Mouse (Mus musculus) forebrain, embryonic 13.5 days (tissue): ENCODE measurements at regions not wholly inside any gene's neighbourhood (a gene's known extent, or its start where the extent isn't known, plus 50 kb on each side); places are given as distances from the start of the nearest gene placed in this dataset.
A peak's percentile ranks its signal among the peaks of the same experiment; 100 is the strongest.
"Not testable (repeated sequence)": the region's sequence is repeated elsewhere in the genome, so short reads cannot be mapped to it uniquely, and the experiment has no call there.

ENCODE experiments used
- ATAC-seq: fragments of 200-750 bp; cut with Nextera tagmentation; 2 replicates; pipeline ENCODE4 v1.8.0; 2017
- H3K27ac ChIP-seq: fragments of 300-500 bp; sonication (generic); 2 replicates; pipeline ENCODE4 v1.5.1; 2015; ENCODE audit warnings: inconsistent platforms, mild to moderate bottlenecking, moderate library complexity
- H3K27me3 ChIP-seq: fragments of 300-500 bp; sonication (generic); 2 replicates; pipeline ENCODE4 v1.6.1; 2015; ENCODE audit warnings: mild to moderate bottlenecking, inconsistent platforms
- H3K36me3 ChIP-seq: fragments of 300-500 bp; sonication (generic); 2 replicates; pipeline ENCODE4 v1.6.1; 2015; ENCODE audit warnings: mild to moderate bottlenecking, inconsistent platforms; ENCODE audit not compliant: poor library complexity, severe bottlenecking
- H3K4me1 ChIP-seq: fragments of 300-500 bp; sonication (generic); 2 replicates; pipeline ENCODE4 v1.6.1; 2015; ENCODE audit warnings: inconsistent platforms
- H3K4me2 ChIP-seq: fragments of 300-500 bp; sonication (generic); 2 replicates; pipeline ENCODE4 v1.6.1; 2015; ENCODE audit warnings: inconsistent platforms, mild to moderate bottlenecking, moderate library complexity
- H3K4me3 ChIP-seq: fragments of 300-500 bp; sonication (generic); 2 replicates; pipeline ENCODE4 v1.5.1; 2015; ENCODE audit warnings: mild to moderate bottlenecking, inconsistent platforms
- H3K9ac ChIP-seq: fragments of 300-500 bp; sonication (generic); 2 replicates; pipeline ENCODE4 v1.6.1; 2015; ENCODE audit warnings: mild to moderate bottlenecking, inconsistent platforms
- H3K9me3 ChIP-seq: fragments of 300-500 bp; sonication (generic); replicated peaks from 2 replicates; pipeline ENCODE4 v1.6.1; 2016; ENCODE audit warnings: inconsistent platforms
- WGBS: fragments of 180-500 bp; shearing (Covaris S2); methylation state at CpG from one replicate; pipeline ENCODE4 v1.1.7; 2015; 5-methylcytosine and 5-hydroxymethylcytosine counted together

DNA sequence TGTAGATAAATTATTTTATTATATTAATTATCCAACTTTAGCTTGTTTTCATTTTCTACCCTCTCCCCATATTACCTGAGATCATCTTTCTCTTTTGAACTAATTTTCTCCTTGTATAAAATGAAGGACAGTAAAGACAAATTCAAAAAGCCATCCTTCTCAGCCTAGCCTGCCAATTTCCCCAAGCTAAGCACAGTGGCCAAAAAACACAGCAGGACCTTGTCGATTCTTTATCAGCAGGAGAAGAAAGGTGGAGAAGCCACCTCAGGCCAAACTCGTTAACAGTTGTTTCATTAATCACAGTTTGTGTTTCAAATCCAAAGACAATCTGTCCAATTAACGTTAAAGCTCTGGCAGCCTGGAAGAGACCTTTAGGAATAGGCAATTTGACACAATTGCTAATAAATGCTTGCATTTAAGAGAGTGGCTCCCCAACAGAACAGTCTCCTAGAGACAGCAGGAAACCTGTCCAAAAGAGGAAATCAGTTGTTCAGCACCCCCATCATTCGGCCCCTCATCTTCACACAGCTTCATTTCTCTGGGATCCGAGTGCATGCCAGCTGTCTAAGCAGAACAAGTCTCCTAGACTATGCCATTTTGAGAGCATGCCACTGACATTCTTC, 135.7 kb upstream of the Tlr4 start:
- ATAC-seq = peak; percentile 72
- no peak overlapping the region for H3K4me2 ChIP-seq
- no peak overlapping the region for H3K9ac ChIP-seq
- no peaks in the 10 kb centered on the region for H3K36me3 ChIP-seq
- no peak overlapping the region for H3K4me3 ChIP-seq
- H3K4me1 ChIP-seq = peaks cover 7% of the 10 kb centered on the region
- no peaks in the 10 kb centered on the region for H3K9me3 ChIP-seq
- 23% methylated on average over 5 of the region's 5 CpGs for WGBS
- no peak overlapping the region for H3K27ac ChIP-seq
- no peaks in the 10 kb centered on the region for H3K27me3 ChIP-seq

DNA sequence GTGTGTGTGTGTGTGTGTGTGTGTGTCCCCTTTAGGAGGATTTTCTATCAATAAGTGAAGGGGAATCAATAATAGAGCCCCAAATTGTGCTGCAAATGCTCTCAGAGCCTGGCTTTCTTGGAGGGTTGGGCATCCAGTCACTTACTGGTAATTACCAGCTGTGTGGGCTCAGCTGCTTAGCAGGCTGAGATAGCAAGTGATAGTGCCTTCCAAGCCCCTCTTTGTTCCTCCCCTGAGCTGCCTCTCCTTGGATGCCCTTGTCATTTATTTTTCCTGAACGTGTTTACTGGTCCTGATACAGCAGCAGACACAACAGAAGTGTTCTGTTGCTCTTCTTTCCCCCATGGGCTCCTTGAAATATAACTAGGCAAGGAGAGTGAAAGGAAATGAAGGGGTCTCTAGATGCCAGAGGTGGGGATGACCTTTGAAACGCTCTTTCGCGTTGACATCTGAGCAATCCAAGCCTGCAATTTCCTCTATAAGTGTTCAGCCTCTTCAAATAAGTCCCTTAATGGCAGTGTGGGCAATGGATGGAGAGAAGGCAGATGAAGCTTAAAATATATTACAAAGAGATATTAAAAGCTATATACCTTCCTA, 133.3 kb upstream of the Tlr4 start:
- H3K27ac ChIP-seq = no peak overlapping the region
- no peak overlapping the region for H3K9ac ChIP-seq
- ATAC-seq = no peak

DNA sequence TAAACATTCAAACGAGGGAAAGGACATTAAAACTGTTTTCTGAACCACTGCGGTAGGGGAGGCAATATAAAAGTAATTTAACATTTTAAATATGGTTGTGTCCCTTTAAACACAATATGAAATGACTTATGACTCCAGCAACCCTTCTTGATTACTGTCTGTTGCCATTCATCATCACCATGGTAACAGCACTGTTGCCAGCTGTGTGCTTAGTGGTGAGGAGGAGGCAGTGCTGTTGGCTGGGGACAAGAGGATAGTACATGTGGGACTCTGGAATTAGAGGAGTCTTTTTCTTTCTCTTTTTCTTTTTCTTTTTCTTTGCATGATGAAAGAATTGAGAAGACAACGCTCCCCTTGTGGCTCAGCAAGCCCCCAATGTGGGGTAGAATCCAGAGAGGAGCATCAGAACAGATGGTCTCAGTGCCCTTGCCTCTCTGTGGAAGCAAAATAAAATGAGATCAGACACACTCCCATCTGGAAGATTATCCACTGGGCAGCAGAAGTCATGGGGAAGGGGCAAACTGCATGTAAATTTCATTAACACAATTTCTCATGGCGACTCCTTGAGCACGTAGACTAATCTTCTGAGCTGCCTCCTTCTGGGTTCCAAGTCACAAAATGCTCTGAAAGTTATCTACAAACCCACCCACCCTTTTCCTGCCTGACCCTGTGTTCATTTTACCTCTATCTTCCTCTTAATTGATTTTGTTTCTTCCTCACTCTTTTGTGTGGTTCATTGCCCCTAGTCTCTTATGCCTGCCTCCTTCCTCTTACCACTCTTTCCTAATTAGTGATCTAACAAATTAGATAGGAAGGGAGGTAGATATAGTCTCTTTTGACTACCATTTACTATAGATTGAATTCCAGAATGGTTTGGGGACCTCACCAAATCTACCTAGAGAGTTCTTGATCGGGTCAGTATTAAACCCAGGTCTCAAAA, 111.3 kb upstream of the Tlr4 start:
- Histone ChIP-seq H3K4me3 (no peak overlapping the region), H3K9me3 (no peaks in the 10 kb centered on the region; the same call in 1 of the 2 replicates), H3K4me1 (peaks cover 6% of the 10 kb centered on the region; the same call in 1 of the 2 replicates), H3K9ac (no peak overlapping the region), H3K36me3 (no peaks in the 10 kb centered on the region), H3K27ac (no peak overlapping the region), H3K27me3 (no peaks in the 10 kb centered on the region), H3K4me2 (no peak overlapping the region)
- WGBS = 74% methylated on average over 6 of the region's 6 CpGs
- peak; percentile 92 for ATAC-seq

More for the DNA sequence above, 133.3 kb upstream of the Tlr4 start:
- Histone ChIP-seq H3K4me1 (peaks cover 7% of the 10 kb centered on the region), H3K36me3 (no peaks in the 10 kb centered on the region), H3K9me3 (no peaks in the 10 kb centered on the region), H3K4me3 (no peak overlapping the region), H3K4me2 (no peak overlapping the region), H3K27me3 (no peaks in the 10 kb centered on the region)
- WGBS = 73% methylated on average over 4 of the region's 4 CpGs

DNA sequence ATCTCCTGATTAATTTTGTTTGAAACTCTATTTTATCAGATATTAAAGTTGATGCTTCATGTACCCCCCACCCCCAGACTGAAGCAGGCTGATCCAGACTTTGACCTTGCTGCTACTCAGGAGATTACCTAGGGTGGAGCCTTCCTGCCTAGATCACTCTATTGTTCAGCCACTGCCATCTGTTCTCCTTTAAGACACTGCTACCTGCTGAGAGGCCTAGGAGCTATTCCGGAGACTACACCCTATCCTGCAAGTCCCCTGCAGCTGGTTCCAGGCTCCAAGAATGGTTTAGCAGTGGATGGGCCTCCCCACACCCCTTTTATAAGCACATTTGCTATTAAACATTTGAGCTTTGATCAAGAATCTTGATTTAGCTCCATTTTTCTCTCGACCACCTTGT, 90.0 kb upstream of the Tlr4 start:
- H3K36me3 ChIP-seq = no peaks in the 10 kb centered on the region
- no peaks in the 10 kb centered on the region for H3K27me3 ChIP-seq
- no peak for ATAC-seq
- H3K9me3 ChIP-seq = no peaks in the 10 kb centered on the region
- no peak overlapping the region for H3K9ac ChIP-seq
- WGBS = 14% methylated on average over 2 of the region's 2 CpGs
- H3K27ac ChIP-seq = no peak overlapping the region
- H3K4me1 ChIP-seq = no peaks in the 10 kb centered on the region
- H3K4me3 ChIP-seq = no peak overlapping the region
- no peak overlapping the region for H3K4me2 ChIP-seq

DNA sequence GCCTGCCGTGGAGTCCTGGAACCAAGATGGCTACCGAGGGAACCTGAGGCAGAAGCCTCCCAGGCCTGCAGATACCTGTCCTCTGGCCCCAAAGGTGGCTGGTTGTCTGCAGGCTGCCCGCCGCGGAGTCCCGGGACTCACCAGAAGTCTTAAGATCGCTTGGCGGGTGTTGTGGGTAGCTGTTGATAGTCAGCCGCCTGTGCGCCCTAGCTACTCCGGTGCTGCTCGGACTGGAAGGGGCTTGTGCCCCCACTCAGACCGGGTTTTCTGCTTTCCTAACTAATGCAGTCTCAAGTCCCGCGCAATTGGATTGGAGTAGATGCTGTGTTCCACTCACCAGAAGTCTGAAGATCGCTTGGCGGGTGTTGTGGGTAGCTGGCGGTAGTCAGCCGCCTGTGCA, 84.0 kb upstream of the Tlr4 start:
- not testable (repeated sequence) for H3K9ac ChIP-seq, ATAC-seq
- WGBS = 93% methylated on average over 19 of the region's 19 CpGs

DNA sequence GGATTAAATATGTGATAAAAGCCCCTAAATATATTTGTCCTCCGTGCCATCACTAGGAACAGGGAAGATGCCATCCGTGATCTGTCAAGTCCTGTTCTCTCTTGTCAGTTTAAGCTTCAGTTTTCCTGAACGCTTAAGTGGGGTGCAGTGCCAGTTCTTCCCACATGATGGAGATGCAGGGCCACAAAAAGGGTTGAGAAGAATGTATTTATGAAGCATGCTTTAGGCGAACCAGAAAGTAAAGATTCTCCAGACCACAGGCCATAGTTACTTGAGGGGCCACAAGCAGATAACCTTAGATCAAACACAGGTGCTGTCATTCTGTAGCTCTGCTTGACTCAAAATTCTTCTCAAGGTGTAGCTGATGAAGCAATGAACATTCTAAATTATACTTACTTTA, 58.6 kb upstream of the Tlr4 start:
- no peaks in the 10 kb centered on the region for H3K9me3 ChIP-seq
- H3K36me3 ChIP-seq = no peaks in the 10 kb centered on the region
- no peak overlapping the region for H3K4me3 ChIP-seq
- no peak overlapping the region for H3K27ac ChIP-seq
- peak; percentile 70 for ATAC-seq
- 34% methylated on average over 4 of the region's 4 CpGs for WGBS
- no peak overlapping the region for H3K4me2 ChIP-seq
- no peaks in the 10 kb centered on the region for H3K4me1 ChIP-seq
- no peak overlapping the region for H3K9ac ChIP-seq
- no peaks in the 10 kb centered on the region for H3K27me3 ChIP-seq

More for the DNA sequence above, 84.0 kb upstream of the Tlr4 start:
- not testable (repeated sequence) for H3K27ac ChIP-seq, H3K9me3 ChIP-seq, H3K4me2 ChIP-seq, H3K4me1 ChIP-seq, H3K4me3 ChIP-seq, H3K36me3 ChIP-seq, H3K27me3 ChIP-seq
